Mouse (Mus musculus): ENCODE results near the gene Tsga10ip. TPM values are rescaled to one million over a fixed set of nuclear protein-coding genes. Genes with fewer than 3 reads are reported as not detected.

The Tsga10ip gene
- polyA plus RNA-seq, 1 experiment from 2014 or later: 8.3 TPM

GRCm38 (mm10) chr19:5388011-5388441 is 14.3 kb downstream of the Tsga10ip start:
- WGBS: under 1% methylated on average over 42 of the region's 43 CpGs
- peak overlapping the region; percentile 66 for H3K9ac ChIP-seq
- H3K4me1 ChIP-seq: peaks cover 26% of the 10 kb centered on the region
- ATAC-seq (ENCODE audit: insufficient read depth, low FRiP score, low read depth): peak; percentile 25; the same call in 1 of the 2 replicates
- no peaks in the 10 kb centered on the region for H3K27me3 ChIP-seq (replicated peaks)
- no peaks in the 10 kb centered on the region for H3K9me3 ChIP-seq
- peak overlapping the region; percentile 72 for H3K4me2 ChIP-seq
- H3K36me3 ChIP-seq: peaks cover 28% of the 10 kb centered on the region
- peak overlapping the region; percentile 70 for H3K27ac ChIP-seq
- peak overlapping the region; percentile 79 for H3K4me3 ChIP-seq (replicated peaks)

DNA sequence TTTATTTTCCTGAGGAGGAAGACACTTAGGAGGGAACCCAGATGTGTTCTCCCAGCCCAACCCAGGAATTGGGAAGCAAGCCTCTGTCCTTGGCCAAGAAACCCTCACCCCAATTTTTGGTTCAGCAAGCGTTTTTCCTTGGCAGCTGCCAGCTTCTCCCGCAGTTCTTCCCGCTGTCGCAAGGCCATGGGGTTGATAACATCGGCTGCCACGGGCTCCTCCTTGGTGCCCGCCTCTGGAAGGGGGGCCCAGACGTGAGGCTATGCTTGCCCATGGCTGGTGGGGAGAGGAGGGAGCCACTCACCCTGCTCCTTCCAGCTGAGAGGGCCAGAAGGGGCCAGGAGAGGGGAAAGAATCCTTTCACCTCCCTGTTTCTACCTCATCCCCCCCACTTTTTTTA is 17.6 kb downstream of the Tsga10ip start:
- Histone ChIP-seq H3K27ac (no peak overlapping the region), H3K27me3 (replicated peaks) (no peaks in the 10 kb centered on the region), H3K9ac (no peak overlapping the region), H3K9me3 (no peaks in the 10 kb centered on the region), H3K4me1 (peaks cover 19% of the 10 kb centered on the region), H3K4me2 (no peak overlapping the region), H3K4me3 (replicated peaks) (no peak overlapping the region), H3K36me3 (peaks cover 61% of the 10 kb centered on the region)
- ATAC-seq (ENCODE audit: insufficient read depth, low FRiP score, low read depth): no peak
- WGBS: 93% methylated on average over 8 of the region's 8 CpGs

DNA sequence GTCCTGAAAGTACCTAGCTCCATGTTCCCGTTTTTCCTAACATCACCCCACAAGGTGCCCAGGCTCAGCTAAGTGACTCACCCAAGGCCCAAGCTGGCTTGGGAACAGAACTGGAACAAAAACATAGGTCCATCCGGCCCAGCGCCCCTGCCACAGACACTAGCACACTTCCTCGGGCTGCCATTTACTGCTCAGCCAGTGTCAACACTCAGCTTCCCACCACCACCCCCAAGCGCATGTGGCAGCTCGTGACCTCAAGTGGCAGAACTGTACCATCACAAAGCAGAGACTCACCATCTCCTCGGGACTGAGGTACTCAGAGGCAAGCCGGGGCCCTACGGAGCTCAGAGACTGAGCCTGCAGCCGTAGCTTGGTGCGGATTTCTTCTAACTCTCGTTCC is 19.0 kb downstream of the Tsga10ip start:
- H3K27me3 ChIP-seq (replicated peaks): no peaks in the 10 kb centered on the region
- no peak for ATAC-seq (ENCODE audit: insufficient read depth, low FRiP score, low read depth)
- H3K9ac ChIP-seq: no peak overlapping the region
- H3K4me3 ChIP-seq (replicated peaks): no peak overlapping the region
- peaks cover 72% of the 10 kb centered on the region for H3K36me3 ChIP-seq
- peaks cover 17% of the 10 kb centered on the region; the same call in 1 of the 2 replicates for H3K4me1 ChIP-seq
- no peak overlapping the region for H3K27ac ChIP-seq
- 93% methylated on average over 12 of the region's 12 CpGs for WGBS
- no peaks in the 10 kb centered on the region for H3K9me3 ChIP-seq
- no peak overlapping the region for H3K4me2 ChIP-seq

DNA sequence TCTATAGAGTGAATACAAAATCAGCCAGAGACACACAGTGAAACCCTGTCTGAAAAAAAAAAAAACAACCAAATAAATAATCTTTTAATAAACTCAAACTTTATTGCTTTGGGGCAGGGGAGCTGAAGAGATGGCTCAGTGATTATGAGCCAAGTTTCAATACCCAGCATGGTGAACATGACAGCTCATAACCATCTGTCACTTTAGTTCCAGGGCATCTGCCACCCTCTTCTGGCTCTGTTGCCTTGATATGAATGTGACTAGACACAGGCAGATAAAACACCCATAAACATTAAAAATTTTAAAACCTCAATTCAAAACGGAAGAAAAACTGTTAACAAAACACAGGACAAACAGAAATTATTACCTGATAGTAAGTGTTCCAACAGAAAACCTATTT is 24.9 kb downstream of the Tsga10ip start:
- H3K4me1 ChIP-seq: no peaks in the 10 kb centered on the region
- no peak overlapping the region for H3K9ac ChIP-seq
- H3K4me3 ChIP-seq (replicated peaks): no peak overlapping the region
- no peak for ATAC-seq (ENCODE audit: insufficient read depth, low FRiP score, low read depth)
- no peak overlapping the region for H3K4me2 ChIP-seq
- H3K27me3 ChIP-seq (replicated peaks): no peaks in the 10 kb centered on the region
- peaks cover 48% of the 10 kb centered on the region for H3K36me3 ChIP-seq
- no peaks in the 10 kb centered on the region for H3K9me3 ChIP-seq
- no peak overlapping the region for H3K27ac ChIP-seq
- WGBS: 91% methylated on average over 1 of the region's 1 CpGs

GRCm38 (mm10) chr19:5374748-5375147 is 27.6 kb downstream of the Tsga10ip start:
- WGBS: 67% methylated on average over 4 of the region's 4 CpGs
- Histone ChIP-seq H3K9ac (no peak overlapping the region), H3K36me3 (peaks cover 38% of the 10 kb centered on the region), H3K27ac (no peak overlapping the region), H3K9me3 (no peaks in the 10 kb centered on the region), H3K4me1 (no peaks in the 10 kb centered on the region), H3K4me3 (replicated peaks) (no peak overlapping the region), H3K27me3 (replicated peaks) (no peaks in the 10 kb centered on the region), H3K4me2 (no peak overlapping the region)
- no peak; the same call in 1 of the 2 replicates for ATAC-seq (ENCODE audit: insufficient read depth, low FRiP score, low read depth)

- Histone ChIP-seq H3K36me3 (peaks cover 34% of the 10 kb centered on the region), H3K27ac (no peak overlapping the region), H3K4me2 (no peak overlapping the region), H3K9ac (no peak overlapping the region), H3K4me3 (replicated peaks) (no peak overlapping the region), H3K27me3 (replicated peaks) (no peaks in the 10 kb centered on the region), H3K4me1 (no peaks in the 10 kb centered on the region), H3K9me3 (no peaks in the 10 kb centered on the region)
- no peak for ATAC-seq (ENCODE audit: insufficient read depth, low FRiP score, low read depth)
- WGBS: 77% methylated on average over 4 of the region's 4 CpGs
These were observed 28.1 kb downstream of the Tsga10ip start for GRCm38 (mm10) chr19:5374177-5374576.

GRCm38 (mm10) chr19:5372724-5373123 is 29.6 kb downstream of the Tsga10ip start:
- Histone ChIP-seq H3K9ac (no peak overlapping the region), H3K4me1 (peaks cover 9% of the 10 kb centered on the region), H3K27me3 (replicated peaks) (no peaks in the 10 kb centered on the region), H3K9me3 (no peaks in the 10 kb centered on the region), H3K4me2 (no peak overlapping the region), H3K27ac (no peak overlapping the region), H3K4me3 (replicated peaks) (no peak overlapping the region), H3K36me3 (peaks cover 22% of the 10 kb centered on the region)
- no peak for ATAC-seq (ENCODE audit: insufficient read depth, low FRiP score, low read depth)
- 94% methylated on average over 7 of the region's 7 CpGs for WGBS

- Histone ChIP-seq H3K4me3 (replicated peaks) (no peak overlapping the region), H3K36me3 (peaks cover 22% of the 10 kb centered on the region), H3K4me1 (peaks cover 12% of the 10 kb centered on the region), H3K4me2 (no peak overlapping the region), H3K27me3 (replicated peaks) (no peaks in the 10 kb centered on the region), H3K9ac (no peak overlapping the region), H3K9me3 (no peaks in the 10 kb centered on the region), H3K27ac (no peak overlapping the region)
- no peak for ATAC-seq (ENCODE audit: insufficient read depth, low FRiP score, low read depth)
- 81% methylated on average over 3 of the region's 3 CpGs for WGBS
These were observed 31.4 kb downstream of the Tsga10ip start for GRCm38 (mm10) chr19:5370932-5371331.

- no peaks in the 10 kb centered on the region for H3K9me3 ChIP-seq
- peaks cover 21% of the 10 kb centered on the region for H3K4me1 ChIP-seq
- H3K36me3 ChIP-seq: peaks cover 37% of the 10 kb centered on the region
- H3K4me3 ChIP-seq (replicated peaks): peak overlapping the region; percentile 87
- ATAC-seq (ENCODE audit: insufficient read depth, low FRiP score, low read depth): no peak
- no peaks in the 10 kb centered on the region for H3K27me3 ChIP-seq (replicated peaks)
- 8% methylated on average over 11 of the region's 11 CpGs for WGBS
- H3K27ac ChIP-seq: peak overlapping the region; percentile 98
- peak overlapping the region; percentile 90 for H3K4me2 ChIP-seq
- peak overlapping the region; percentile 89 for H3K9ac ChIP-seq
These were observed 34.9 kb downstream of the Tsga10ip start for GRCm38 (mm10) chr19:5367455-5367854.

DNA sequence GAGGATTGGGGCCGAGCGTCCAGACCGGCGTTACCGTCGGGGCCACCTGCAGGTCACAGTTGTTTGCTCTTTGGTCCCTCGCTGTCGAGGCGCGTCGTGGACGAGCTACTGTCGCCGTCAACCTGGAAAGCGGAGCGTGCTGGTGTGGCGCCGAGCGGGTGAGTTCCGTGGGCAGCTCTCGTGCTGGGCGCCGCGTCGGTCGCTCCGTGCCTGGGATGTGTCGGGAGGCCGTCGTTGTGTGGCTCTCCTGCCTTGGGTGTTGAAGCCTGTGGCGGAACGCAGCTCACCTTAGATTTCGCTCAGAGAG is 35.3 kb downstream of the Tsga10ip start, which contains the start of gene Banf1:
Gene Banf1, minus strand, starts transcription at position 116 of the 307 bp plus-strand sequence.
- no peaks in the 10 kb centered on the region for H3K27me3 ChIP-seq (replicated peaks)
- 0% methylated on average over 33 of the region's 33 CpGs for WGBS

GRCm38 (mm10) chr19:5366175-5367052 is 35.9 kb downstream of the Tsga10ip start, which contains the start of gene Eif1ad:
Gene Eif1ad, plus strand, starts transcription at chr19:5366741.
- peaks cover 33% of the 10 kb centered on the region for H3K36me3 ChIP-seq
- H3K4me3 ChIP-seq (replicated peaks): peak within 1 kb of the TSS; percentile 87

More for the DNA sequence above, 35.3 kb downstream of the Tsga10ip start, which contains the start of gene Banf1:
- H3K4me2 ChIP-seq: peak within 1 kb of the TSS; percentile 90
- peaks cover 21% of the 10 kb centered on the region for H3K4me1 ChIP-seq
- ATAC-seq (ENCODE audit: insufficient read depth, low FRiP score, low read depth): 0 out of 2 replicates have a peak, but pooled peaks have one; percentile 1
- peak within 1 kb of the TSS; percentile 98 for H3K27ac ChIP-seq
- H3K4me3 ChIP-seq (replicated peaks): peak within 1 kb of the TSS; percentile 87
- H3K36me3 ChIP-seq: peaks cover 33% of the 10 kb centered on the region
- H3K9ac ChIP-seq: peak within 1 kb of the TSS; percentile 89
- H3K9me3 ChIP-seq: no peaks in the 10 kb centered on the region

GRCm38 (mm10) chr19:5365751-5366150 is 36.6 kb downstream of the Tsga10ip start:
- Histone ChIP-seq H3K36me3 (peaks cover 30% of the 10 kb centered on the region), H3K9ac (peak overlapping the region; percentile 37; the same call in 1 of the 2 replicates), H3K4me2 (peak overlapping the region; percentile 90), H3K27me3 (replicated peaks) (no peaks in the 10 kb centered on the region), H3K9me3 (no peaks in the 10 kb centered on the region), H3K27ac (peak overlapping the region; percentile 98; the same call in 1 of the 2 replicates), H3K4me1 (peaks cover 21% of the 10 kb centered on the region), H3K4me3 (replicated peaks) (peak overlapping the region; percentile 87)
- ATAC-seq (ENCODE audit: insufficient read depth, low FRiP score, low read depth): no peak
- WGBS: 17% methylated on average over 11 of the region's 11 CpGs

More at GRCm38 (mm10) chr19:5366175-5367052, 35.9 kb downstream of the Tsga10ip start, which contains the start of gene Eif1ad:
- H3K9me3 ChIP-seq: no peaks in the 10 kb centered on the region
- peak within 1 kb of the TSS; percentile 98 for H3K27ac ChIP-seq
- H3K9ac ChIP-seq: peak within 1 kb of the TSS; percentile 89
- no peaks in the 10 kb centered on the region for H3K27me3 ChIP-seq (replicated peaks)
- peak within 1 kb of the TSS; percentile 90 for H3K4me2 ChIP-seq
- H3K4me1 ChIP-seq: peaks cover 21% of the 10 kb centered on the region
- ATAC-seq (ENCODE audit: insufficient read depth, low FRiP score, low read depth): peak; percentile 93
- under 1% methylated on average over 68 of the region's 92 CpGs for whole genome bisulfite sequencing

All from stomach, embryonic 15.5 days (tissue).